Mouse (Mus musculus) midbrain, embryonic 14.5 days (tissue): Measurements from ENCODE around the gene Lyg1. TPM values are rescaled to one million over a fixed set of nuclear protein-coding genes. Genes with fewer than 3 reads are reported as not detected.

Source experiments
- ATAC-seq: fragments of 200-750 bp; cut with Nextera tagmentation; 2 replicates; pipeline ENCODE4 v1.8.0; 2017; ENCODE audit warnings: moderate number of reproducible peaks, moderate library complexity; ENCODE audit not compliant: low FRiP score, low TSS enrichment
- DNase-seq: peaks from one replicate; pipeline ENCODE4 v3.0.0-alpha.2; 2015
- H3K27ac ChIP-seq: fragments of 300-500 bp; sonication (generic); replicated peaks from 2 replicates; pipeline ENCODE4 v1.5.1; 2014; ENCODE audit warnings: mild to moderate bottlenecking, low read depth, low read length, moderate library complexity
- H3K27me3 ChIP-seq: fragments of 300-500 bp; sonication (generic); 2 replicates; pipeline ENCODE4 v1.6.1; 2014; ENCODE audit warnings: low read length, control low read depth, mixed read lengths; ENCODE audit not compliant: control insufficient read depth, insufficient read depth
- H3K36me3 ChIP-seq: fragments of 300-500 bp; sonication (generic); 2 replicates; pipeline ENCODE4 v1.6.1; 2014; ENCODE audit warnings: low read length, control low read depth; ENCODE audit not compliant: control insufficient read depth, insufficient read depth
- H3K4me1 ChIP-seq: fragments of 300-500 bp; sonication (generic); 2 replicates; pipeline ENCODE4 v1.6.1; 2014; ENCODE audit warnings: mild to moderate bottlenecking, antibody characterized with exemption, low read length, control low read depth; ENCODE audit not compliant: control insufficient read depth, insufficient read depth
- H3K4me2 ChIP-seq: fragments of 300-500 bp; sonication (generic); 2 replicates; pipeline ENCODE4 v1.6.1; 2014; ENCODE audit warnings: mild to moderate bottlenecking, low read length, moderate library complexity
- H3K4me3 ChIP-seq: fragments of 300-500 bp; sonication (generic); replicated peaks from 2 replicates; pipeline ENCODE4 v1.5.1; 2014; ENCODE audit warnings: low read depth, low read length
- H3K9ac ChIP-seq: fragments of 300-500 bp; sonication (generic); replicated peaks from 2 replicates; pipeline ENCODE4 v1.6.1; 2014; ENCODE audit warnings: mild to moderate bottlenecking, low read length, moderate library complexity
- H3K9me3 ChIP-seq: fragments of 300-500 bp; sonication (generic); 2 replicates; pipeline ENCODE4 v1.6.1; 2016; ENCODE audit warnings: low read length, control low read depth, mixed read lengths; ENCODE audit not compliant: control insufficient read depth
- WGBS: fragments of 180-500 bp; shearing (Covaris S2); extraction: QIAGEN DNeasy Blood & Tissue Kit; methylation state at CpG from one replicate; pipeline ENCODE4 v1.1.7; 2014; 5-methylcytosine and 5-hydroxymethylcytosine counted together
- polyA plus RNA-seq: library from polyadenylated mRNA; unstranded; fragments of >200 nt; fragmentation: Nextera tagmentation; extraction: Ambion mirVana; gene quantifications from 2 replicates; pipeline ENCODE4 v1.2.1, GENCODE M21; 2014

The Lyg1 gene
- polyA plus RNA-seq, 1 experiment from 2014 or later, result not detected

DNA sequence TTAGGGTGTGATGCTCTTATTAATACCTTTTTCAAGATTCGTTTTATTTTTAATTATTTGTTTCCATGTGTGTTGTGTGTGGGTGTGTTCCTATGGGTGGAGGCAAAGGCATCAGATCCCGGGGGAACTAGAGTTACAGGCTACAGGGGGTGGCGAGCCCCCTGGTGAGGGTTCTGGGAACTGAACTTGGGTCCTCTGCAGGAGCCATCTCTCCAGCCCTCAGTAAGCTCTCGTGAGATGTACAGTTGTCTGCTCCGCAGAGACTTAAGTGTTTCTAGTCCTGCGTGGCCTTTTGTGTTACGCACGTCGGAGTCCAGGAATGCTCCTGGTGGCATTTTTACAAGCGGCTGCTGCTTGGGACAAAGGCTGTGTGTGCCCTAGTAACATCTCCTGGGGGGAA is 8.0 kb upstream of the Lyg1 start:
- Histone ChIP-seq H3K27ac (no peak overlapping the region), H3K9ac (no peak overlapping the region), H3K27me3 (no peaks in the 10 kb centered on the region), H3K9me3 (no peaks in the 10 kb centered on the region), H3K4me1 (no peaks in the 10 kb centered on the region), H3K36me3 (no peaks in the 10 kb centered on the region), H3K4me3 (no peak overlapping the region), H3K4me2 (no peak overlapping the region)
- ATAC-seq, result no peak
- 70% methylated on average over 10 of the region's 10 CpGs for WGBS
- no peak for DNase-seq

DNA sequence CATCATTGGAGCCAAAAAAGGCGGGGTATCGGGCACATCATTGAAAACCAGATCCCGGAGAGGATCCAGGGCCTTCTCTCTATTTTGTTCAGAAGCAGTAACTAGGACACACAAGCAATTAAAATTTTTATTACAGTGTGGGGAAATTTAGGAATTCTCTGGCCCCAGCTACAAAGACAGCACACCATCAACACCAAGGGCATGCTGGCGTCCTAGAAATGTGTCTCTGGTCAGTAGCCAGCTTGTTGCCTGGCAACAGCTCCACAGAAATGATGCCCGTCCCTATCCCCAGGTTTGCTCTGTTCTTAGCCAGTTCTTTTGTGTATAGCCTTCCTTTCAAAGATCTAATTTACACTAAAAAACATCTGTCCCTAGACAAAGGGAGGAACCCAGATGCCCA is 1.9 kb upstream of the Lyg1 start:
- Histone ChIP-seq H3K27me3 (no peaks in the 10 kb centered on the region), H3K27ac (no peak overlapping the region), H3K9ac (no peak overlapping the region), H3K9me3 (no peaks in the 10 kb centered on the region), H3K36me3 (no peaks in the 10 kb centered on the region), H3K4me1 (no peaks in the 10 kb centered on the region), H3K4me2 (no peak overlapping the region), H3K4me3 (no peak overlapping the region)
- DNase-seq, result peak; percentile 21
- WGBS, result 57% methylated on average over 5 of the region's 5 CpGs
- ATAC-seq, result no peak

DNA sequence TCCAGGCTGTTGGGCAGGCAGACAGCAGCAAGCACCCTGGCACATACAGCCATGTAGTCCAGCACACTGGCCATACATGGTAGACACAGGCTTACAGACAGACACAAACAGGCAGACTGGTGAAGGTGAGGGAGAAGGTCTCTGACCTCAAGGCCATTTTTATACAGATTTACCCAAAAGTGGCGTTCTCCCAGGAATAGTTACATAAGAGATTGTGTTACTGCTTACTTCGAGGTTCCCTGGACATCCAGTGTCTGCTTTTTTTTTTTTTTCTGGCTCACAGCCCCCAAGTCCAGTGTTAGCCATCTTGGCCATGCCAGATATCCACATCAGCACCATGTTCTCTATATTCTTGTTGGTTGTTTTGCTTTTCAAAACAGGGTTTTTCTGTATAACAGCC is 957 bp upstream of the Lyg1 start:
- DNase-seq, result no peak
- H3K36me3 ChIP-seq, result no peaks in the 10 kb centered on the region
- H3K9ac ChIP-seq, result no peak overlapping the region

DNA sequence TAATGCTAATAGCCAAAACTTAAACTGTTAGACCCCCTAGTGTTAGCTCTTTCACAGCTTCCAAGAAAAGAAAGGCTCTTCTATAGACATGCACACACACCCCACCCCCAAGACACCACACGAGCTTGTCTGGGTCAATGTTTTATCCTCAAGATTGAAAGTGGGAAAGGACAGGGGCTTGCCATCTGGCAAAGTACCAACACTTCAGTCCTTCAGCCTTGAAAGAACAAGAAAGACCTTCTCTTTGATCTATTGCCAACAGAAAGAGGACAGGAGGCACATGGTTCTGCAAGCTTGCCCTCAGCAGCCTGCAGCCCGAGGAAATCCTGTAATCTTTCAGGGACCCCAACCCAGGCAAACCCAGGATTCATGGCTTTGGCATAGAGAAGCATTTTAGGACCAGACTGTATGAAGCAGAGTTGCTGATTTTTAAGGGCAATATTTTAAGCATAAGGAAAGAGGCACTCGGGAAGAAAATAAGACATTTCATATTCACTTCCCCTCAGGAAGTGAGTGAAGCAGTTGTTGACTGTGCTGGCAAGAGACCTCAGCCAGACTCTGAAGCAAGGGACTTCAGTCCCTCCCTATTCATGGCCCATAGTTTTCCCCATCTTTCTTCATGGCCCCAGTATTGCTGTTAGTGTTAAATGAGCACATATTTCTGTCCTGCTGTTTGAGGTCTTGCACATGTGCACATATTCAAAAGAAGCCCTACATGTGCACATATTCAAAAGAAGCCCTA is 698 bp downstream of the Lyg1 start:
- DNase-seq, result peak; percentile 67

More for the DNA sequence above, 957 bp upstream of the Lyg1 start:
- no peaks in the 10 kb centered on the region for H3K9me3 ChIP-seq
- no peak for ATAC-seq
- H3K27ac ChIP-seq, result no peak overlapping the region
- no peak overlapping the region for H3K4me2 ChIP-seq
- WGBS, result 75% methylated on average over 2 of the region's 2 CpGs
- no peak overlapping the region for H3K4me3 ChIP-seq
- no peaks in the 10 kb centered on the region for H3K27me3 ChIP-seq
- no peaks in the 10 kb centered on the region for H3K4me1 ChIP-seq

DNA sequence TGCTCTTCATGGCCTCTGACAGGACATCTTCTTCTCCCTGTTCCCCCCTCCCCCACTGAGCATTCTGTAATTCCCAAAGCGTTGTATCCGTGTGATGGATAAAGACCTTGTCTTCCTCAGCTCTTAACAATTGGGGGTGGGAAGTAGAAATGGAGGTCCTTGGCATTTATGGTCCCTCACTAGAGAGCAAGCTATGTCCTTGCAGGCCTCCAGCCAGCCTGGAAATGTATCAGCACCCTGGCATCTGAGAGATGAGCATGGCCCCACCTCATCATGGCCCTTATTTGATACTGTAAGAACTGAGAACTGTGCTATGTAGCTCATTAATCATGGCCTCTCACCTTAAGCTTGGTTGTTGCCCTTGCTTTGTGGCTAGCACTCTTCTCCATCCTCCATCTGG is 2.3 kb downstream of the Lyg1 start:
- H3K27ac ChIP-seq, result no peak overlapping the region
- H3K36me3 ChIP-seq, result no peaks in the 10 kb centered on the region
- H3K4me2 ChIP-seq, result no peak overlapping the region
- H3K9me3 ChIP-seq, result no peaks in the 10 kb centered on the region
- H3K9ac ChIP-seq, result no peak overlapping the region
- 95% methylated on average over 2 of the region's 2 CpGs for WGBS
- no peak overlapping the region for H3K4me3 ChIP-seq
- no peaks in the 10 kb centered on the region for H3K4me1 ChIP-seq
- ATAC-seq (no peak), DNase-seq (no peak)
- H3K27me3 ChIP-seq, result no peaks in the 10 kb centered on the region

More for the DNA sequence above, 698 bp downstream of the Lyg1 start:
- Histone ChIP-seq H3K4me1 (no peaks in the 10 kb centered on the region), H3K36me3 (no peaks in the 10 kb centered on the region), H3K27me3 (no peaks in the 10 kb centered on the region), H3K4me3 (no peak overlapping the region), H3K4me2 (no peak overlapping the region), H3K27ac (no peak overlapping the region), H3K9ac (no peak overlapping the region), H3K9me3 (no peaks in the 10 kb centered on the region)
- no peak; the same call in 1 of the 2 replicates for ATAC-seq
- WGBS, result 40% methylated on average over 3 of the region's 3 CpGs

DNA sequence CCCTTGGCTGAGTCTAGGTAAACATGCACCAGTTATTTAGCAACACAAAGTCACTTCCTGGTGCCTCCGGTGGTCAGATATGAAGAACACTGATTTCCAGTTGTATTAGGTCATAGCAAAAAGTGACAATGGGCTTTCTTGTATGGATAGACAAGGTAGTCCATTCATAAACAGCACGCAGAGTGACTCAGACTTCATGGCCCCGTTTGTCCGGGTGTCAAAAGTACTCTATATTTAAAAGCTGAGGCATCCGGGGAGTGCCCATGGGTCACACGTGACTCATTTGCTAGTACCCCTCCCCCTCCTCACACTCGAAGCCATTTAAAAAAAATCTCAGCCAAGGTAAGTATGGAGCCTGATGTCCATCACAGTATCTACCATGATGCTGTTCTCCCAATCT is 2.8 kb downstream of the Lyg1 start:
- Histone ChIP-seq H3K4me3 (no peak overlapping the region), H3K4me2 (no peak overlapping the region), H3K9ac (no peak overlapping the region), H3K9me3 (no peaks in the 10 kb centered on the region), H3K4me1 (no peaks in the 10 kb centered on the region), H3K36me3 (no peaks in the 10 kb centered on the region), H3K27me3 (no peaks in the 10 kb centered on the region), H3K27ac (no peak overlapping the region)
- no peak for DNase-seq
- no peak for ATAC-seq
- 90% methylated on average over 7 of the region's 7 CpGs for WGBS

DNA sequence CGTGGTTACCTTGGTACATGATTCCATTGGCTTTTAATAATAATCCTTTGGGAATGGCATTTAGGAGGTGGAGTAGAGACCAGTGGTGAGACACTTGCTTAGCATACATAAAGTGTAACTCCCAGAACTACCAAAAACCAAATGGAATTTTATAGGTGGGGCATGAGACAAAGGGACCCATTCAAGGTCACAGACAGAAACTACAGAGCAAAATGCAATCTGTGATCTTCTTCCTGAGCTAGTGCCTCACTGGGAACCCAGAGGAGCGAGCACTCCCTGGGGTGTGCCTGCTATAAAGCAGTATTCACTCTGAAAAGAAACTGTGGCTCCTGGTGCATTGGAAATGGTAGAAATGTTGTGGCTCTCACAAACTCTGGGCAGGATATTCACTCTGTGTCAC is 8.7 kb downstream of the Lyg1 start:
- Histone ChIP-seq H3K4me1 (no peaks in the 10 kb centered on the region), H3K4me3 (no peak overlapping the region), H3K27ac (no peak overlapping the region), H3K9ac (no peak overlapping the region), H3K4me2 (no peak overlapping the region), H3K36me3 (no peaks in the 10 kb centered on the region), H3K9me3 (no peaks in the 10 kb centered on the region), H3K27me3 (no peaks in the 10 kb centered on the region)
- no peak for ATAC-seq
- DNase-seq, result no peak
- WGBS, result 66% methylated on average over 2 of the region's 2 CpGs

DNA sequence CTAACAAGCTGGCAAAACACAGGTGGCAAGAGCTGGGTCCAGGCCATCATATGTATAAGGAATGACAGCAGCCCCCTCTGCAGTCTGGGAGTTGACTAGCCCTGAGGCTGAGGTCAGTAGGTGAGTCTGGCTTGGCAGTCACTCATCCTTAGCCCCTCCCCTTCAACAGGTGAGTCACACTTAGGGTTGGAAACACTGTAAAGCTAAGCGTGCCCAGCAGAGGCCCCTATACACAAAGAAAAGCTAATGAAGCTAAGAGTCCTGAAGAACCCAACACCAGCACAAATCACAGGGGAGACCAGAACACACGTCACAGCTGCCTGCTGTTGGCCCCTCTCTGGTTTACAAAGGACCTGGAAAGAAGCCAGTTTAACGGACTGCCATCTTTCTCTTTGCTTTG is 25.8 kb downstream of the Lyg1 start:
- no peaks in the 10 kb centered on the region for H3K36me3 ChIP-seq
- H3K4me2 ChIP-seq, result no peak overlapping the region
- no peak overlapping the region for H3K4me3 ChIP-seq
- no peak overlapping the region for H3K9ac ChIP-seq
- no peaks in the 10 kb centered on the region for H3K9me3 ChIP-seq
- no peaks in the 10 kb centered on the region for H3K27me3 ChIP-seq
- WGBS, result 21% methylated on average over 3 of the region's 3 CpGs
- no peaks in the 10 kb centered on the region for H3K4me1 ChIP-seq
- DNase-seq (no peak), ATAC-seq (no peak)
- H3K27ac ChIP-seq, result no peak overlapping the region

DNA sequence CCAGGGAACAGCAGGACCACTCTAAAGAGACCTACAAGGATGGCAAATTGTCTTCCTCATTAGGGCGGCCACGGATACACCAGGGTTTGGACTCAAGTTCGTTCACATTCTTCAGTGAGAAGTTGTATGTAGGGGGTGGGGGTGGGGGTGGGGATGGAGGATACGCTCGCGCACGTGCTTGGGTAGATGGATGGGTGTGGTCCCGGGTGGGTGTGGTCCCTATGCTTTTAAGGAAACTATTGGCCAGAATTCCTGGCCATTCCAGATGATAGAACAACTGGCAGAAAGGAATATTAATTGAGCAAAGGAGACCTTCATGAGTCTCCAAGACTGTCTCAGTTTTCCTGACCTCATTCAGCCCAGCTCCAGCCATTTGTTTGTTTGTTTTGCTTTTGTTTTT is 31.6 kb downstream of the Lyg1 start:
- no peaks in the 10 kb centered on the region for H3K36me3 ChIP-seq
- no peaks in the 10 kb centered on the region for H3K9me3 ChIP-seq
- H3K4me1 ChIP-seq, result no peaks in the 10 kb centered on the region
- no peak overlapping the region for H3K4me2 ChIP-seq
- 79% methylated on average over 8 of the region's 8 CpGs for WGBS
- no peak overlapping the region for H3K9ac ChIP-seq
- DNase-seq (no peak), ATAC-seq (no peak)
- no peaks in the 10 kb centered on the region for H3K27me3 ChIP-seq
- H3K4me3 ChIP-seq, result no peak overlapping the region
- no peak overlapping the region for H3K27ac ChIP-seq
